Mouse (Mus musculus) midbrain, embryonic 11.5 days (tissue): Measurements from ENCODE around the gene Chrnd. TPM values are rescaled to one million over a fixed set of nuclear protein-coding genes. Genes with fewer than 3 reads are reported as not detected.

Experiments used
- ATAC-seq: fragments of 200-750 bp; cut with Nextera tagmentation; 2 replicates; pipeline ENCODE4 v1.8.0; 2017; ENCODE audit warnings: moderate TSS enrichment, moderate library complexity; ENCODE audit not compliant: low FRiP score
- DNase-seq: peaks from one replicate; pipeline ENCODE4 v3.0.0; 2015; ENCODE audit warnings: low spot score; ENCODE audit errors: missing footprints
- H3K27ac ChIP-seq: fragments of 300-500 bp; sonication (generic); 2 replicates; pipeline ENCODE4 v1.5.1; 2014; ENCODE audit warnings: low read depth, low read length
- H3K27me3 ChIP-seq: fragments of 300-500 bp; sonication (generic); 2 replicates; pipeline ENCODE4 v1.6.1; 2014; ENCODE audit warnings: mild to moderate bottlenecking, low read length, moderate library complexity, mixed read lengths; ENCODE audit not compliant: control insufficient read depth, insufficient read depth
- H3K36me3 ChIP-seq: fragments of 300-500 bp; sonication (generic); 2 replicates; pipeline ENCODE4 v1.6.1; 2014; ENCODE audit warnings: mild to moderate bottlenecking, low read length, moderate library complexity, mixed read lengths; ENCODE audit not compliant: control insufficient read depth, insufficient read depth
- H3K4me1 ChIP-seq: fragments of 300-500 bp; sonication (generic); 2 replicates; pipeline ENCODE4 v1.6.1; 2014; ENCODE audit warnings: low read length; ENCODE audit not compliant: control insufficient read depth, insufficient read depth
- H3K4me2 ChIP-seq: fragments of 300-500 bp; sonication (generic); 2 replicates; pipeline ENCODE4 v1.6.1; 2014; ENCODE audit warnings: mild to moderate bottlenecking, moderate library complexity
- H3K4me3 ChIP-seq: fragments of 300-500 bp; sonication (generic); 2 replicates; pipeline ENCODE4 v1.5.1; 2014; ENCODE audit warnings: low read depth, low read length
- H3K9ac ChIP-seq: fragments of 300-500 bp; sonication (generic); 2 replicates; pipeline ENCODE4 v1.6.1; 2014; ENCODE audit warnings: low read length
- H3K9me3 ChIP-seq: fragments of 300-500 bp; sonication (generic); 2 replicates; pipeline ENCODE4 v1.6.1; 2016; ENCODE audit warnings: low read length; ENCODE audit not compliant: control insufficient read depth
- WGBS: fragments of 180-500 bp; shearing (Covaris S2); extraction: QIAGEN DNeasy Blood & Tissue Kit; methylation state at CpG from one replicate; pipeline ENCODE4 v1.1.7; 2014; 5-methylcytosine and 5-hydroxymethylcytosine counted together
- polyA plus RNA-seq: library from polyadenylated mRNA; unstranded; fragments of >200 nt; fragmentation: Nextera tagmentation; extraction: Ambion mirVana; gene quantifications from 2 replicates; pipeline ENCODE4 v1.2.1, GENCODE M21; 2014

The Chrnd gene
- polyA plus RNA-seq, 1 experiment from 2014 or later, result not detected

DNA sequence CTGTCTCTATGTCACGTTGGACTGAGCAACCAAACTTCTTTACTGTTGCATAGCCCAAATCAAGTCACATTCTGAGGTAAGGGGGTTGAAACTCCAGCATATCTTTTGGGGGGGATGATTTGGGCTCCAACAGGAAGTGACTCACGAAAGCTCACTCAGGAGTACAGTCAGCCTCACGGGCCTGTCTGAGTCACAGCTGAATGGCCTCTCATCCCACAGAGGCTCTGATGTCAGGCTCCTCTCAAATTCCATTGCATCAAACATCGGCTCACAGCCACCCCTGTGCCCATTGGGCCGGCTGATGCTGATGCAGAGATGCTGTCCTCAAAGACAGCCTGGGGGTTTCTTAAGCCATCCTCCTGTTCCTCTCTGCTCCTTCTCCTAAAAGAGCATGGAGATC, 9.5 kb upstream of the Chrnd start:
- no peak overlapping the region for H3K4me2 ChIP-seq
- H3K36me3 ChIP-seq, result no peaks in the 10 kb centered on the region
- H3K4me3 ChIP-seq, result no peak overlapping the region
- H3K4me1 ChIP-seq, result 0 out of 2 replicates have a peak, but pooled peaks cover 3% of the 10 kb centered on the region
- H3K9me3 ChIP-seq, result no peaks in the 10 kb centered on the region
- H3K27ac ChIP-seq, result no peak overlapping the region
- no peak for ATAC-seq
- 68% methylated on average over 5 of the region's 5 CpGs for WGBS
- peaks cover 20% of the 10 kb centered on the region for H3K27me3 ChIP-seq
- H3K9ac ChIP-seq, result no peak overlapping the region
- no peak for DNase-seq

DNA sequence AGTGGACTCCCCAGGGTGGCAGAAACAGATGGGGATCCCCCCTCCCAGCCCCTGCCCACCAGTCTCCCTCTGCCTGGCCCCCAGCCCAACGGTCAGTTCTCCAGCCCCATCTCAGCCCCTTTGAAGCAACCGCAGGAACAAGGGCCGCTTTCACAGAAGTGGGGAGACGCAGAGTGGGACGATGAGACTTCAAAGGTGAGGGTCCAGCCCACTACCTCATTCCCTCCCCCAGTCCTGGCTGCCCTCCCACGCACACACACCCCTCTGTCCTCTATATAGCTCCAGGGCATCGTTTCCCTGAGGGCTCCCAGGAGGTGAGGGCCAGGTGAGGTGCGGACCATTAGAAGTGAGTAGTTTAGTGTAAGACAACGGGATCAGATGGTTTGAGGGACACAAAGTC, 7.4 kb upstream of the Chrnd start, which contains the start of gene Prss56:
TSS of gene Prss56 (plus strand) at position 301 of the 400 bp plus-strand sequence.
- 64% methylated on average over 9 of the region's 9 CpGs for WGBS
- no peaks in the 10 kb centered on the region for H3K9me3 ChIP-seq
- no peak for DNase-seq
- no peak within 1 kb of the TSS for H3K27ac ChIP-seq
- H3K4me3 ChIP-seq, result no peak within 1 kb of the TSS
- no peak for ATAC-seq
- peaks cover 7% of the 10 kb centered on the region; the same call in 1 of the 2 replicates for H3K4me1 ChIP-seq
- H3K9ac ChIP-seq, result no peak within 1 kb of the TSS
- H3K27me3 ChIP-seq, result peaks cover 31% of the 10 kb centered on the region
- H3K4me2 ChIP-seq, result no peak within 1 kb of the TSS
- no peaks in the 10 kb centered on the region for H3K36me3 ChIP-seq

DNA sequence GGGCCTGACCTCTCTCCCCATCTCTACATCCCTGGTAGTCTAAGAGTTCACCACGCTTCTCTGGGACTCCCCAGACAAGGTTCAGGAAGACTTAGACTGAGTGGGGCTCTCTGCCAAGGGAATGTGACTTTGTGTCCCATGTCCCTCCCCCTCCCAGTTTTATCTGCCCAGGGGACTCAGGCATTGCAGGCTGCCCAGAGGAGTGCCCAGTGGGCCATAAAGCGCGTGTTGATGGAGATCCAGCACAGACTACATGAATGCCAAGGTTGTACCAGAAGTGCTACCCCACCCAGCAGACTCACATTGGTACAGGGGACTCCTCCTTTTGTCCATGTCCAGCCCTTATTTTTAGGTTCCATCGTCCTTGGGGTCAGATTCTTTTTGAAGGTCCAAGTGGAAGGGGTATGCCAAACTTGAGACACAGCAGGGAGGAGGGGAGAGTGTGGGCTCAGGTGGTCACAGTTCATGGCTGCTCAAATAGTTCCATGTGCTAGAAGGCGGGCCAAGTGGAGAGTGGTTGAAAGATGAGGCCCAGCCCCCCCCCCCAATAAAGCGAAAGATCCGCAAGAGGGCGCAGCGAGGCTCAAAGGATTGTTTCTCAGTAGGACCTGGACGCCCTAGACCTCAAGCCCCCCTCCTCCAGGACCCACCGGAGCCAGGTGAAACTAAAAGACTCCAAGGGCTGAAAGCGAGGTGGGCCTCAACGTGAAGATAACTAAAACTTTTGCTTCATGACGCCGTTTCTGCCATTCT, 6.2 kb upstream of the Chrnd start:
- H3K4me1 ChIP-seq, result peaks cover 4% of the 10 kb centered on the region; the same call in 1 of the 2 replicates
- peaks cover 31% of the 10 kb centered on the region for H3K27me3 ChIP-seq
- WGBS, result 27% methylated on average over 15 of the region's 15 CpGs
- ATAC-seq, result no peak
- no peak overlapping the region for H3K9ac ChIP-seq
- no peaks in the 10 kb centered on the region for H3K36me3 ChIP-seq
- H3K27ac ChIP-seq, result no peak overlapping the region
- DNase-seq, result no peak
- no peaks in the 10 kb centered on the region for H3K9me3 ChIP-seq
- H3K4me2 ChIP-seq, result peak overlapping the region; percentile 28; the same call in 1 of the 2 replicates
- H3K4me3 ChIP-seq, result no peak overlapping the region

DNA sequence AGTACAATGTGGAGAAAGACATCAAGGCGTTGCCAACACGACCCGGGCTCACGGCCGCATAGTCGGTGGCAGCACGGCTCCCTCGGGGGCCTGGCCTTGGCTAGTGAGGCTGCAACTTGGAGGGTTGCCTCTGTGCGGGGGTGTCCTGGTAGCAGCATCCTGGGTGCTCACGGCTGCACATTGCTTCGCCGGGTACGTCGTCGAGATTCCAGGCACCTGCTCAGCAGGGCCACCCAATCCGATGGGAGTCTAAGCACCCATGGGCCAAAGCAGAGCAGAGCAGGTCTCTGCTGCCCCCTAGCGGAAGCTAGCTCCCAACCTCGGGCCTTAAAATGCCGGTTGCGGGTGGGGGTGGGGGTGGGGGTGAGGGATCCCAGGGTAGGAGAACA, 5.7 kb upstream of the Chrnd start:
- DNase-seq (peak; percentile 93), ATAC-seq (peak; percentile 31)
- H3K4me3 ChIP-seq, result no peak overlapping the region
- H3K27ac ChIP-seq, result no peak overlapping the region
- peak overlapping the region; percentile 28; the same call in 1 of the 2 replicates for H3K4me2 ChIP-seq
- H3K9me3 ChIP-seq, result no peaks in the 10 kb centered on the region
- 9% methylated on average over 20 of the region's 20 CpGs for WGBS
- no peak overlapping the region for H3K9ac ChIP-seq
- H3K4me1 ChIP-seq, result peaks cover 4% of the 10 kb centered on the region; the same call in 1 of the 2 replicates
- no peaks in the 10 kb centered on the region for H3K36me3 ChIP-seq
- H3K27me3 ChIP-seq, result peaks cover 31% of the 10 kb centered on the region

DNA sequence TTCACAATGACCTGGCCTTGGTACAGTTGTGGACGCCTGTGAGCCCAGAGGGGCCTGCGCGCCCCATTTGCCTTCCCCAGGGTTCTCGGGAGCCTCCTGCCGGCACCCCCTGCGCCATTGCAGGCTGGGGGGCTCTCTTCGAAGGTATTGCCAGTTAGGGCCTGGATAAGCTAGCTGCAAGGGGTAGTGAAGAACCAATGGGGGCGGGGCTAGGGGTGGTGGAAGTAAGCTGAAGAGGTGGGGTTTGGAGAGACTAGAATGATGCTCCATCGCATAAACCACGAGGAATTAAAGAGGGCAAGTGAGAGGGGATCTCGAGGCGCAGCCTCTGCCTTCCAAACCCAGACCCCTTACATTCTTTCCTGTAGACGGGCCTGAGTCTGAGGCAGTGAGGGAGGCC, 4.9 kb upstream of the Chrnd start:
- no peaks in the 10 kb centered on the region for H3K9me3 ChIP-seq
- no peak for DNase-seq
- H3K9ac ChIP-seq, result no peak overlapping the region
- no peaks in the 10 kb centered on the region for H3K36me3 ChIP-seq
- ATAC-seq, result no peak
- peaks cover 31% of the 10 kb centered on the region for H3K27me3 ChIP-seq
- no peak overlapping the region for H3K4me2 ChIP-seq
- H3K4me3 ChIP-seq, result no peak overlapping the region
- WGBS, result 10% methylated on average over 13 of the region's 13 CpGs
- H3K27ac ChIP-seq, result no peak overlapping the region
- peaks cover 4% of the 10 kb centered on the region; the same call in 1 of the 2 replicates for H3K4me1 ChIP-seq

DNA sequence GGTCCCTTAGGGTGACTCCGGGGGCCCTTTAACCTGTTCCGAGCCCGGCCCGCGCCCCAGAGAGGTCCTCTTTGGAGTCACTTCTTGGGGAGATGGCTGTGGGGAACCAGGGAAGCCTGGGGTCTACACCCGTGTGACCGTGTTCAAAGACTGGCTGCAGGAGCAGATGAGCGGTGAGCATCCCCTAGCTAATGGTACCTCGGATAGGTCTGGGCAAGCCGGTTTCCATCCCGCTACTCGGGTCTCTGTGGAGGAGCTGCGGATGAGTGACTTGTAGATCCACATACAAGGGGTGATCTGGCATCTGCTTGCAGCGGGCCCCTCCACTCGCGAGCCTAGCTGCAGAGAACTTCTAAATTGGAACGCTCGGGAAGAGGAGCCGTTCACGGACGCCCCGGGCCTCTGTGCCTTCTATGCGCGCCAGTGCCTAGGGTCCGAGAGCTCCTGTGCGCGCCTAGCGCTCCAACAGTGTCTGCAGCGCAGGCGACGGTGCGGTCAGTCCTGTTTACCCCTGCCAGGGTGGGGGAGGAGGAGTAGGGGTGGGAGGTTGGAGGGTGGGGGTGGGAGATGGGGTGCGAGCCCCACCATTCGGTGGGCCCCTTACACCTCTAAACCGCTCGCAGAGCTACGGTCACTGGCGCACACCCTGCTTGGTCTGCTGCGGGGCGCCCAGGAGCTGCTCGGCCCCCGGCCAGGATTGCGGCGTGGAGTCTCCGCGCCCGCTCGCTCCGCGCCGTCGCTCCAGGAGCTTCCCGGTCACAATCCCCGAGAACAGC, 4.0 kb upstream of the Chrnd start:
- DNase-seq, result peak; percentile 95

DNA sequence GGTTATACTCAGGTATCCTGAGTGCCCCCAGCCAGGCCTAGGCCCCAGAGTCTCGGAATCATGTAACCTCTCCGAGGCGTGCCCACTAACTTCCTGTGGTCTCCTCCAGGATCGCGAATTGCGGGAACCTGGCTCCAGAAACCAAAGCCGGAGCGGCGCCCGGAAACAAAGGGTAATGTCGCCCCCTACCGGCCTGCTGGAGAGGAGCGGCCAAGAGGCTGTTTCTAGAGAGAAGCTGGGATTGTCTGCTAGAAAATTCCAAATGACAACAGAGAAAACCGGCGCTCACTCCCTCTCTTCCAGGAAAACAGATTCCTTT, 3.4 kb upstream of the Chrnd start:
- Histone ChIP-seq H3K27ac (no peak overlapping the region), H3K4me2 (peak overlapping the region; percentile 84), H3K27me3 (peaks cover 31% of the 10 kb centered on the region), H3K9me3 (no peaks in the 10 kb centered on the region), H3K4me3 (peak overlapping the region; percentile 49), H3K9ac (peak overlapping the region; percentile 63), H3K36me3 (no peaks in the 10 kb centered on the region), H3K4me1 (peaks cover 4% of the 10 kb centered on the region; the same call in 1 of the 2 replicates)
- under 1% methylated on average over 15 of the region's 15 CpGs for WGBS
- ATAC-seq, result peak; percentile 47
- peak; percentile 98 for DNase-seq

More for the DNA sequence above, 4.0 kb upstream of the Chrnd start:
- whole genome bisulfite sequencing, result 2% methylated on average over 51 of the region's 54 CpGs
- Histone ChIP-seq H3K27ac (no peak overlapping the region), H3K4me3 (peak overlapping the region; percentile 49), H3K4me1 (peaks cover 4% of the 10 kb centered on the region; the same call in 1 of the 2 replicates), H3K27me3 (peaks cover 31% of the 10 kb centered on the region), H3K9ac (peak overlapping the region; percentile 63), H3K4me2 (peak overlapping the region; percentile 84), H3K36me3 (no peaks in the 10 kb centered on the region), H3K9me3 (no peaks in the 10 kb centered on the region)
- ATAC-seq, result peak; percentile 65

DNA sequence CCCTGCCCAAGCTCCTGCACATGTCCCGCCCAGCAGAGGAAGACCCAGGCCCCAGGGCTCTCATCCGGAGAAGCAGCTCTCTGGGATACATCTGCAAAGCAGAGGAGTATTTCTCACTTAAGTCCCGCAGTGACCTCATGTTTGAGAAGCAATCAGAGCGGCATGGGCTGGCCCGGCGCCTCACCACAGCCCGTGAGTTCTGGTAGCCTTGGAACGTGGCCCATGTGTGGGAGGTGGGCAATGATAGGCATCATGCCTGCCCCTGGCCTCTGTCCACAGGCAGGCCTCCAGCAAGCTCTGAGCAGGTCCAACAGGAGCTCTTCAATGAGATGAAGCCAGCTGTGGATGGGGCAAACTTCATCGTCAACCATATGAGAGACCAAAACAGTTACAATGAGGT, 6.9 kb downstream of the Chrnd start:
- no peak overlapping the region for H3K9ac ChIP-seq
- no peak overlapping the region for H3K27ac ChIP-seq
- 86% methylated on average over 9 of the region's 9 CpGs for WGBS

More for the DNA sequence above, 6.9 kb downstream of the Chrnd start:
- Histone ChIP-seq H3K27me3 (no peaks in the 10 kb centered on the region), H3K4me1 (no peaks in the 10 kb centered on the region), H3K36me3 (no peaks in the 10 kb centered on the region), H3K9me3 (no peaks in the 10 kb centered on the region), H3K4me2 (no peak overlapping the region), H3K4me3 (no peak overlapping the region)
- no peak for ATAC-seq
- no peak for DNase-seq
